Mouse (Mus musculus): ENCODE data around the gene Stac3. TPM values are rescaled to one million over a fixed set of nuclear protein-coding genes. Genes with fewer than 3 reads are reported as not detected.

Gene Stac3
- polyA plus RNA-seq, 1 experiment from 2014 or later = not detected

- peak; percentile 67 for DNase-seq
- Histone ChIP-seq H3K27me3 (ENCODE audit: insufficient read depth, low read length) (peaks cover 75% of the 10 kb centered on the region), H3K4me1 (ENCODE audit: insufficient read depth) (peaks cover 17% of the 10 kb centered on the region), H3K4me3 (ENCODE audit: low read depth, low read length) (peak overlapping the region; percentile 1; the same call in 1 of the 2 replicates), H3K27ac (ENCODE audit: low read depth) (no peak overlapping the region), H3K9ac (no peak overlapping the region), H3K36me3 (ENCODE audit: insufficient read depth) (peaks cover 15% of the 10 kb centered on the region), H3K4me2 (peak overlapping the region; percentile 84), H3K9me3 (ENCODE audit: low read depth, low read length) (no peaks in the 10 kb centered on the region)
- ATAC-seq (ENCODE audit: insufficient read depth) = peak; percentile 18; the same call in 1 of the 2 replicates
- whole genome bisulfite sequencing = 2% methylated on average over 16 of the region's 16 CpGs
- TF ChIP-seq CTCF (IDR thresholded peaks at IDR 0.05; ENCODE audit: low read depth) = no peak
Observed at GRCm38 (mm10) chr10:127513501-127514091, 12.1 kb downstream of the Stac3 start.

GRCm38 (mm10) chr10:127514111-127514698 is 12.7 kb downstream of the Stac3 start:
- Histone ChIP-seq H3K4me1 (ENCODE audit: insufficient read depth) (peaks cover 14% of the 10 kb centered on the region), H3K36me3 (ENCODE audit: insufficient read depth) (peaks cover 21% of the 10 kb centered on the region), H3K4me3 (ENCODE audit: low read depth, low read length) (no peak overlapping the region), H3K27ac (ENCODE audit: low read depth) (no peak overlapping the region), H3K27me3 (ENCODE audit: insufficient read depth, low read length) (peaks cover 69% of the 10 kb centered on the region), H3K9ac (no peak overlapping the region), H3K9me3 (ENCODE audit: low read depth, low read length) (no peaks in the 10 kb centered on the region), H3K4me2 (peak overlapping the region; percentile 84)
- no peak for ATAC-seq (ENCODE audit: insufficient read depth)
- DNase-seq = no peak
- no peak for TF ChIP-seq CTCF (IDR thresholded peaks at IDR 0.05; ENCODE audit: low read depth)
- WGBS = 17% methylated on average over 13 of the region's 13 CpGs

GRCm38 (mm10) chr10:127514764-127515163 is 13.3 kb downstream of the Stac3 start, which contains the start of gene Ndufa4l2:
Gene Ndufa4l2 (plus strand): TSS chr10:127514967.
- Histone ChIP-seq H3K4me2 (peak within 1 kb of the TSS; percentile 84), H3K4me3 (ENCODE audit: low read depth, low read length) (peak within 1 kb of the TSS; percentile 3; the same call in 1 of the 2 replicates), H3K4me1 (ENCODE audit: insufficient read depth) (peaks cover 14% of the 10 kb centered on the region), H3K27ac (ENCODE audit: low read depth) (no peak within 1 kb of the TSS), H3K27me3 (ENCODE audit: insufficient read depth, low read length) (peaks cover 64% of the 10 kb centered on the region), H3K9ac (no peak within 1 kb of the TSS), H3K9me3 (ENCODE audit: low read depth, low read length) (no peaks in the 10 kb centered on the region), H3K36me3 (ENCODE audit: insufficient read depth) (peaks cover 27% of the 10 kb centered on the region)
- TF ChIP-seq CTCF (IDR thresholded peaks at IDR 0.05; ENCODE audit: low read depth) = no peak
- ATAC-seq (ENCODE audit: insufficient read depth) (no peak), DNase-seq (no peak)
- 17% methylated on average over 6 of the region's 6 CpGs for WGBS

DNA sequence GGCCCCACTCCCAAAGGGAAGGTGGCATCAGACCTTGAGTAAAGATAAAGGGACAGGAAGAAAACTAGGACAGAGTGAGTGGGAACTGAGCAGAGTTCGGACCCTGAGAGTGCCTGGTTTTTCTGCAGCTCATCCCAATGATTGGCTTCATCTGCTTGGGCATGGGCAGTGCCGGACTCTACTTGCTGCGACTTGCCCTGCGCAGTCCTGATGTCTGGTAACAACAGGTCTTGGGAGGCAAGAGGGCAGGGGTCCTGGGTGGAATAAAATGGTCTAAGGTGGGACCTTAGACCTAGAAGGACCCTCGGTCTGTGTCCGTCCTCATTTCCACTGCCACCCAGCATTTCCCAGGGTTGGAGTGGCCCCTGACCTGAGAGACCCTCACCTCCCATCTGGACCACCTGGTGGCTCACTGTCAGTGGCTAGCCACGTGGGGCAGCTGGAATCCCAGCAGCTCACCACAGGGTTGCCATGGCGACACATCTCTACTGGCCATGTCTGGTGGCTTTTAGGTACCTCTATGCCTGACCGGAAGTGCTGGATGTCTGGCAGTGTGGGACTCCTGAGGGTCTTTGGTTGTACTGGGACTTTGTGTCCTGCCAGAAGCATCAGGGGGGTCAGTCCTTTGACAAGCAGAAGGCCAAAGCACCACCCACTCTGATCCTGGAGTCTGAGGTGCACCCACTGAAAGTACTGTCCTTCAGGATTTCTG is 13.9 kb downstream of the Stac3 start:
- ATAC-seq (ENCODE audit: insufficient read depth) (no peak), DNase-seq (no peak)
- 0 out of 2 replicates have a peak overlapping the region, but pooled peaks have one; percentile 3 for H3K4me3 ChIP-seq (ENCODE audit: low read depth, low read length)
- peaks cover 57% of the 10 kb centered on the region for H3K27me3 ChIP-seq (ENCODE audit: insufficient read depth, low read length)
- H3K4me1 ChIP-seq (ENCODE audit: insufficient read depth) = peaks cover 14% of the 10 kb centered on the region
- no peak overlapping the region for H3K9ac ChIP-seq
- peaks cover 33% of the 10 kb centered on the region for H3K36me3 ChIP-seq (ENCODE audit: insufficient read depth)
- H3K4me2 ChIP-seq = peak overlapping the region; percentile 54
- no peak for TF ChIP-seq CTCF (IDR thresholded peaks at IDR 0.05; ENCODE audit: low read depth)
- H3K27ac ChIP-seq (ENCODE audit: low read depth) = no peak overlapping the region
- 31% methylated on average over 9 of the region's 9 CpGs for WGBS
- no peaks in the 10 kb centered on the region for H3K9me3 ChIP-seq (ENCODE audit: low read depth, low read length)

DNA sequence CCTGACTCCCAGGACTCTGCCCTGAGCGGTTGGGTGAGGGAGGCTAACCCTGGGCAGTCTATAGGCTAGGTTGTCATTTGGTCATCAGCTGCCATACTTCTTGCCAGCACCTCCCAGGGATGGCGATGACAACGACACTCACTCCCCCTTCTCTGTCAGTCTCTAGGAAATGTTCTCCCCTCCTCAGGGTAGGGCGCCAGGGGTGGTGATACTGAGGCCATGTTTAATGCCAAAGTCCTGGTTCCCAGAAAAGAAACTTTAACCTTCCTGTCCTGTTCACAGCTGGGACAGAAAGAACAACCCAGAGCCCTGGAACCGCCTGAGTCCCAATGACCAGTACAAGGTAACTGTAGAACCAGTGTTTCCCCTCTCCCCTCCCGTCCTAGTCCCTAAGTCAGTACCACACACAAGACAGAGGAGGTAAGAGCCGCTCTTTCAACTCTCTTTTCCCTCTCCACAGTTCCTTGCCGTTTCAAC is 14.5 kb downstream of the Stac3 start:
- peaks cover 51% of the 10 kb centered on the region for H3K27me3 ChIP-seq (ENCODE audit: insufficient read depth, low read length)
- DNase-seq = no peak
- H3K4me3 ChIP-seq (ENCODE audit: low read depth, low read length) = peak overlapping the region; percentile 7; the same call in 1 of the 2 replicates
- WGBS = 21% methylated on average over 8 of the region's 8 CpGs
- no peak for TF ChIP-seq CTCF (IDR thresholded peaks at IDR 0.05; ENCODE audit: low read depth)
- H3K4me2 ChIP-seq = peak overlapping the region; percentile 54
- H3K9me3 ChIP-seq (ENCODE audit: low read depth, low read length) = no peaks in the 10 kb centered on the region
- peaks cover 17% of the 10 kb centered on the region for H3K4me1 ChIP-seq (ENCODE audit: insufficient read depth)
- H3K27ac ChIP-seq (ENCODE audit: low read depth) = no peak overlapping the region
- peak overlapping the region; percentile 7; the same call in 1 of the 2 replicates for H3K9ac ChIP-seq
- peaks cover 36% of the 10 kb centered on the region for H3K36me3 ChIP-seq (ENCODE audit: insufficient read depth)
- no peak for ATAC-seq (ENCODE audit: insufficient read depth)

GRCm38 (mm10) chr10:127516576-127517260 is 15.2 kb downstream of the Stac3 start:
- Histone ChIP-seq H3K27me3 (ENCODE audit: insufficient read depth, low read length) (peaks cover 44% of the 10 kb centered on the region), H3K9ac (peak overlapping the region; percentile 20; the same call in 1 of the 2 replicates), H3K4me1 (ENCODE audit: insufficient read depth) (peaks cover 22% of the 10 kb centered on the region), H3K9me3 (ENCODE audit: low read depth, low read length) (no peaks in the 10 kb centered on the region), H3K27ac (ENCODE audit: low read depth) (0 out of 2 replicates have a peak overlapping the region, but pooled peaks have one; percentile 47), H3K4me2 (peak overlapping the region; percentile 54), H3K4me3 (ENCODE audit: low read depth, low read length) (peak overlapping the region; percentile 7; the same call in 1 of the 2 replicates), H3K36me3 (ENCODE audit: insufficient read depth) (peaks cover 36% of the 10 kb centered on the region)
- ATAC-seq (ENCODE audit: insufficient read depth) (peak; percentile 12), DNase-seq (peak; percentile 79)
- 12% methylated on average over 30 of the region's 30 CpGs for WGBS
- TF ChIP-seq CTCF (IDR thresholded peaks at IDR 0.05; ENCODE audit: low read depth) = no peak
